Mouse (Mus musculus) monocyte, adult 2 months (primary cell): Measurements from ENCODE around the gene Tango6.
"Not testable (repeated sequence)": the region's sequence is repeated elsewhere in the genome, so short reads cannot be mapped to it uniquely, and the experiment has no call there.

Experiments
- DNase-seq, 2 experiments: peaks; one replicate each; pipeline ENCODE4 v3.0.0; 2022; ENCODE audit warnings: low spot score in 2 of 2, low read depth in 1 of 2

The Tango6 gene

GRCm38 (mm10) chr8:106743361-106743760 lies 60.5 kb downstream of the Tango6 start:
- no peak for DNase-seq

GRCm38 (mm10) chr8:106753436-106753835 lies 70.6 kb downstream of the Tango6 start:
- DNase-seq, result no peak

GRCm38 (mm10) chr8:106761317-106761716 lies 78.4 kb downstream of the Tango6 start:
- no peak for DNase-seq

- no peak for DNase-seq
These were observed 79.1 kb downstream of the Tango6 start for GRCm38 (mm10) chr8:106761867-106762523.

GRCm38 (mm10) chr8:106764529-106764928 lies 81.7 kb downstream of the Tango6 start:
- DNase-seq, result no peak

- DNase-seq, result no peak
These were observed 82.7 kb downstream of the Tango6 start for GRCm38 (mm10) chr8:106765570-106765969.

GRCm38 (mm10) chr8:106766736-106767135 lies 83.9 kb downstream of the Tango6 start:
- no peak for DNase-seq

GRCm38 (mm10) chr8:106769147-106769805 lies 86.4 kb downstream of the Tango6 start:
- DNase-seq, result no peak

GRCm38 (mm10) chr8:106770596-106771179 lies 87.8 kb downstream of the Tango6 start:
- DNase-seq, result no peak

- no peak for DNase-seq
These were observed 89.2 kb downstream of the Tango6 start for GRCm38 (mm10) chr8:106772094-106772493.

- DNase-seq, result no peak
These were observed 89.6 kb downstream of the Tango6 start for GRCm38 (mm10) chr8:106772501-106772900.

GRCm38 (mm10) chr8:106774567-106775320 lies 91.9 kb downstream of the Tango6 start:
- no peak for DNase-seq

- DNase-seq, result no peak
These were observed 106.8 kb downstream of the Tango6 start for GRCm38 (mm10) chr8:106789623-106790022.

- no peak for DNase-seq
These were observed 112.0 kb downstream of the Tango6 start for GRCm38 (mm10) chr8:106794820-106795219.

GRCm38 (mm10) chr8:106799821-106800220 lies 117.0 kb downstream of the Tango6 start:
- no peak for DNase-seq

- no peak for DNase-seq
These were observed 118.4 kb downstream of the Tango6 start for GRCm38 (mm10) chr8:106801261-106801660.

- not testable (repeated sequence) for DNase-seq
These were observed 119.7 kb downstream of the Tango6 start for GRCm38 (mm10) chr8:106802384-106803137.

GRCm38 (mm10) chr8:106805859-106806258 lies 123.0 kb downstream of the Tango6 start:
- DNase-seq, result no peak

GRCm38 (mm10) chr8:106807461-106807860 lies 124.6 kb downstream of the Tango6 start:
- no peak for DNase-seq

GRCm38 (mm10) chr8:106809726-106810125 lies 126.9 kb downstream of the Tango6 start:
- DNase-seq, result no peak

- no peak for DNase-seq
These were observed 127.5 kb downstream of the Tango6 start for GRCm38 (mm10) chr8:106810406-106810805.
